Mouse (Mus musculus) mature B cell (primary cell): Measurements from ENCODE around the gene Mctp2.
"Not testable (repeated sequence)": the region's sequence is repeated elsewhere in the genome, so short reads cannot be mapped to it uniquely, and the experiment has no call there.

ENCODE experiments used
- in situ Hi-C: fragments of 300-500 bp; cut with MboI; formaldehyde crosslinking; loops from 2 replicates; pipeline ENCODE4 v1.14.3; 2019

Gene Mctp2

GRCm38 (mm10) chr7:72271546-72271945 lies 34.9 kb downstream of the Mctp2 start:
- in situ Hi-C loops: no loop called here

DNA sequence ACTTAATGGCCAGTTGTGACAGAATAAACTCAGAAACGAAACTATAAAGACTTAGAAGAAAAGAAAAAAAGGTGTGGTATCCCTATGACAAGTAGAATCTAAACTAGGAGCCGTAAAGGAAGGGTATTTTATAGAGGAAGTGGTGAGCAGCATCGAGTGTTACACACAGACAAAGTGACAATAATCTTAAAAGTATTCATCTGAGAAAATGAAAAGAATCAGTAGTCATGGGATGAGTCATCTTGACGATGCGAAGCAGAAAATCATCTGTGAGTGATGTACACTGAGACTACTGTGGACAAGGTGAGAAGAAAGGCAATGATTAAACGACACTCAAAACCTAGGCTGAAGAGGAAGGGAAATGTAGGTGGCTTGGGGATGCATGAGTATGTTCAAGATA lies 36.4 kb downstream of the Mctp2 start:
- in situ Hi-C loops: no loop called here

- in situ Hi-C loops: no loop called here
These were observed 45.4 kb downstream of the Mctp2 start for GRCm38 (mm10) chr7:72260766-72261655.

DNA sequence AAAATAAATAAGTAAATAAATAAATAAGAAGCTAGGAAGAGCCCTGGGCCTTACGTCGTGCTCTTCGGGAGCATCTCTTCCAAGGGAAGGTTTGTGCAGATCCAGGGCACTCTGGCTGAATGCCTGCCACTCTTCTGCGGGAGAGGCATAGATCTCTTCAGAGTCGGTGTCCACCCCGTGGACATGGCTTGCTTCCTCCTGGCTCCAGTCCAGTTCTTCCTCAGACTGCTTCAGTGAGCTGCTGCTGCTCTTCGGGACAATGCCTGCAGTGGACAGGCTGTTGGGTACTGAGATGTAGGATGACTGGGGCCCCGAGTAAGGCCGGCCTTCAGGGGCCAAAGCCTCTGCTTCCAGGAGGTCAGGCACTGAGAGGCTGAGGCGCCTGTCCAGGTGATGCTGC lies 47.4 kb downstream of the Mctp2 start:
- in situ Hi-C loops: no loop called here

GRCm38 (mm10) chr7:72250326-72250725 lies 56.1 kb downstream of the Mctp2 start:
- in situ Hi-C loops: not testable (repeated sequence)

- in situ Hi-C loops: loop anchor here (5.0 kb wide), 1 partner anchor 106 kb away; no protein-coding TSS in a partner anchor
These were observed 65.1 kb downstream of the Mctp2 start for GRCm38 (mm10) chr7:72241269-72241668.

DNA sequence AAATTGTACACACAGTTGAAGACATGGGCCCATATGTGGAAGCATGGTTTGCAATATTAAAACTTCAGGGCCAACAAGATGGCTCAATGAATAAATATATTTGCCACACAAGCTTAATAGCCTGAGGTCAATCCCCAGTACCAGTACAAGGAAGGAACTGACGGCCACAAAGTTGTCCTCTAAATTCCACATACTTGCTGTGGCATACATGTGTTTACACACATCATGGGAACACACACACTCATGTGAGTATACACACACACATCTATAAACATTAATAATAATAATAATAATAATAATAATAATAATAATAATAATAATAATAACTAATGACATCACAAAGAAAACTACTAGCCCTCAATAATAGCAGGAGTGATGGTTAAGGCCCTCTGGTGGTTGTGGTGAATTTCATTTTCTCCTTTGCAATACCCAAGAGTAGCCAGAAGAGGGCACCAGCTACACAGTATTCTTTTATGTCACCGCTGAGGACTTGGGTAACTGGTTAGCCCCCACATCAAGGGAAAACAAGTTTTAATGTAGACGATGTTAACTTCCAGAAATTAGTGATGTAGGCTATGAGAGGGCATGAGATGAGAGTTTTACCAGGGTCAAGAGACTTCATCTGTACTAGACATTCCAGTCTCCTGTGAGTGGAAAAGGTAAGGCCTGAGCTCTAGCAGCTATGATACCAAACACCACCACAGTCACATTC lies 66.5 kb downstream of the Mctp2 start:
- in situ Hi-C loops: loop anchor here (5.0 kb wide), 1 partner anchor 107 kb away; no protein-coding TSS in a partner anchor

DNA sequence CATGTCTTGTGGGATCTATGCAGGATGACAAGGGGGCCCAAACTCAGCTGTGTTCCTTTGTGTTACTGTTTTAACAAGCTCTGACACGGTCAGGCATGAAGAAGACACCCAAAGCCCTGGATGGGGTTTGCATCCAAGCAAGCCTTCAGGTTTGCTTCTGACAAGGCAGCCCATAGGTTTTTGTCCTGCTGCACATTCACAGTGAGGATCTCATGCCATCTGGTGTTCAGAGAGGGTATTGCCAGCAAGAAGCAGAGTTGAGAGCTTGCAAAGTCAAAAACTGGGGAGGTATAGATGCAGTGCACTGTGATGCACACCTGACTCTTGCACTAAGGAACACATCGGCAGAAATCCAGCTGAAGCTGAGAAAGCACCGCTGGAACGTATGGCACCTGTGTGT lies 67.8 kb downstream of the Mctp2 start:
- in situ Hi-C loops: no loop called here

GRCm38 (mm10) chr7:72234433-72234998 lies 71.9 kb downstream of the Mctp2 start:
- in situ Hi-C loops: no loop called here

GRCm38 (mm10) chr7:72231182-72231877 lies 75.1 kb downstream of the Mctp2 start:
- in situ Hi-C loops: no loop called here

DNA sequence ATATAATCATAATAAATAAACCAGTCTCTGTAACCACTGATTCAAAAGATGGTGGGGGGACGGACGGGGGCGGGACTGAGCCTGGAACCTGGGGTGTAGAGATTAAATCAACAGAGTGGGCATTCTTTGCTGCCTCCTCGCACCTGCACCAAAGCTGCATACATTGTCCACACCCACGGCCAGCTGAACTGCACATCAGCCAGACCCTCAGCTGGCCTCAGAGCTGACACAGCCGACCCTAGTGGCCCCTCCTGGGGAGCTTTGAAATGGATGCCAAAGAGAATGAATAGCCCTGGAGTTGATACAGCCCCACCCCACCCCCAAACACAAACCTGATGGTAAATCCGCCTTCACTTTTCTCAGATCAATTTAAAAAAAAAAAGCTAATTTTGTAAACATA lies 76.5 kb downstream of the Mctp2 start:
- in situ Hi-C loops: no loop called here

- in situ Hi-C loops: no loop called here
These were observed 82.8 kb downstream of the Mctp2 start for GRCm38 (mm10) chr7:72223558-72223957.

GRCm38 (mm10) chr7:72222532-72222931 lies 83.9 kb downstream of the Mctp2 start:
- in situ Hi-C loops: no loop called here

DNA sequence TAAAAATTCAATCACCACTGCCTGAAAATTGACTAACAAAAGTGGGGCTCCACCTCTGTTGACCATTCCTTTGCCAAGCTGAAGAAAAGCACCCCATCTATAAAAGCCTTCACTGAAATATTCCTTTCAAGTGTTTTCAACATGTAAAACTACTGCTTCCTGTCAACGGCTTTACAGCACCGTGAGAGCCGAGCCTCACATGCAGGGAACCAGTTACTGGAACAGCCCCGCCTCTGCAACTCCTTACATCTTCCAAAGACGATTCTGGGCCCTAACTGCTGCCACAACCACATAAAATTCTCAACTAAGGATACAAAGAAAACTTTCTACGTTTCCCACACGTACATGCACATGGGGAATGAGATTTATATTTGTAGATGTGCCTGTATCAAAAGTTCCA lies 88.4 kb downstream of the Mctp2 start:
- in situ Hi-C loops: no loop called here

DNA sequence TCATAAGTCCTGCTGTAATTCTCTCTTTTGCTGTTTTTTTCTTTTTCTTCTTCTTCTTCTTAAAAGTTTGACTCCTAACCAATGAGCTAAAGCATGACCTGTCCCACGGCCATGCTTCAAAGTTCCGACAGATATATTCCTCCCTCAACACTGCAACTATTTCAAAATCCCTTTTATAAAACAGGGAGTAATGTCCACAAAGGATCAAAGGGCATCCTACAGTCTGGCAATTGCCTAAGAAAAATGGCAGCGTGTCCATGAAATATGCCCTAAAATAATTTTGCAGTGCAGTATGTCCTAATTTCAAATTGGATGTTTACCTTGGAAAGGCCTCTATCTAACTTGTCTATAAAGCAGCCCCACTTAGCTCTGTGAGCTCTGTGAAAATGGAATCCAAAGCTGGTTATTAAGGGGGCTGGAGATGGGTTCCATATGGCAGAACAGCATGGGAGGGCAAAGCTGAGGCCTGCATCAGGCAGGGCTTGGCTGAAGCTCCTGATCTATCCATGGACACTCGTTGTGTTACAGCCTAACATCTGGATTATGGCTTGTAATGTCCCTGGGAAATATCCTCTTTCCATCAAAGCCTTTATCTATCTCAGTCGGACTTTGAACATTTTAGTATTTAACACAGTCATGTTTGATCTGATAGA lies 90.7 kb downstream of the Mctp2 start:
- in situ Hi-C loops: no loop called here

DNA sequence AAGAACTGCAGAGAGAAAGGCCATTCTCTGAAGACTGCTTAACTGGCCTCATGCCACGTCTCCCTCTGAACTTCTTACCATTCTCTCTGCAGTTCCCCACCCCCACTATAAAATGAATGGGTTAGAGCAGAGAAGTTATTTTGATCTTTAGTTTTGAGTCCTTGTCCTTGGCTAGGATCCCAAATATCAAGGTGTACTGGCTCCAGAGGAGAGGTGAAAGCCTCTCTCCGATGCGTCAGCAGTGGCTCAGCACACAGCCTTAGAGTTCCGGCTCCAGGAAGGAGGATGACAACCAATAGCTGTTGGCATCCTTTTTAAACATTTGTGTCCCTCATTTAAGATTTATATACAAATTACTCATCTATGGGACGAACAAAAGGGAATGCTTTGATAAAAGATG lies 96.2 kb downstream of the Mctp2 start:
- in situ Hi-C loops: no loop called here

DNA sequence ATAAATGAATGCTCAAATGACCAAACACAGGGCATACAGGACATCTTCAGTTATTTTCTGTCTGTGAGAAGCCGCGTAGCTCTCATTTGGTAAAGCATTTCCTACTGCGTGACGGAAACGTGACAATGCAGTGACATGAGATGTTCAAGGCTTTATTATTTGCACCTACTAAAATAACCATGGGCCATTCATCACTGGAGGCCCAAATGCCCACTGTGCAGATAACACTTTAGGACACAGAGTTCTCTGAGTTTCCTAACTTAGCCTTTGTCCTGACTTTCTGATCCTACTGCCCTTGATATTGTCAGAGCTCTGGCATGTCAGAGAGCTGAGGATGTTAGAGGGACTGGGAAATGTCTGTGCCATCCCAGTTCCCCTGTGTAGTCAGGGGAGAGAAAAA lies 97.1 kb downstream of the Mctp2 start:
- in situ Hi-C loops: no loop called here

DNA sequence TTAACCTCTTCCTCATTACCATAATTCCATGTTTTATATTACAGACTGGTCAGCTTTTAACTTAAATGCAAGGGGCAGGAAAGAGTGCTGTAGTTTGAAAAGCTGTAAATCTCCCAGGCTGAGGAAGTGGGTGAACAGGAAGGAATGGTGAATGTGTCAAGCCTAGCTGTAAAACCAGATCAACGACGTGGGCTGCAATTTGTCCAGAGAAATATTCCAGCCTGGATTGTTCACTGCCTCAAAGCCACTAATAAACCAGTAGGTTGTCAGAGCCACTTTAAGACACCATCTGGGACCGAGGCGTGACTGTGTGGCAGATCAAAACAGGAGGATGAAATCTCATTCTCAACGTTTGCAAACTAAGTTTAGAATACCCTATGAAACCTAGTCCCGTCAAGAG lies 99.6 kb downstream of the Mctp2 start:
- in situ Hi-C loops: no loop called here

DNA sequence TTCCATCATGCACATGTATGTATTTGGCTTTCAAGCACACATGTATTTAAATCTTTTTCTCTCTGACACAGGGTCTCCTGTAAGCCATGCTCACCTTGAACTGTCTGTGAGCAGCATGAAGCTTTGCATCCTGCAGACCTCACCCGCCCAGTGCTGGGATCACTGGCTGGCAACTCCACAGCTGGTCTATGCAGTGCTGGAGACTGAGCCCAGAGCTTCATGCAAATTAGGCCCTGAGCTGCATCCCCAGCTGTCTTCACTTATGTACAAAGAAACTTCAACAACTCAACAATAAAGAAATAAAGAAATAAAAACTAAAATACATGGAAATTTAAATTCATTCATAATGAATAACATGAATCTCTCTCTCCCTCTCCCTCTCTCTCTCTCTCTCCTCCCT lies 110.7 kb downstream of the Mctp2 start:
- in situ Hi-C loops: no loop called here

DNA sequence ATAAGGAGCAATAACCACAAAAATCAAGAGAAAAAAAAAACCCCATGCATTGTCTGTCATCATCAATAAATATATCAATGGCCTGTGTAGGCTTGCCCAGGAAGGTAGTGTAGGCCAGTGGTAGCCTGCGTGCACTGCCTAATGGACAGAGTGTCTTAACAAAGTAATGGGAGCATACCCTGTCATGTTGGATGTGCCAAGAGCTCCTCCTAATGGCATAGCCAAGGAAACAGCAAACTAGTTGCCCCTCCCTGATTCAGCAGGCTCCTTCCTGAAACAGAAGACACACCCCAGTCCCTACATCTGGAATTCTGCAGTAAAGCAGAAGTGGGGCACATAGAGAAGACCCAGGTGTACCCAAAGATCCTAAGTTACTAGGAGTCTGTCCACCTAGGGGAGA lies 113.1 kb downstream of the Mctp2 start:
- in situ Hi-C loops: no loop called here

- in situ Hi-C loops: no loop called here
These were observed 124.8 kb downstream of the Mctp2 start for GRCm38 (mm10) chr7:72181651-72182050.

- in situ Hi-C loops: no loop called here
These were observed 137.1 kb downstream of the Mctp2 start for GRCm38 (mm10) chr7:72169320-72169719.
